Mouse (Mus musculus): ENCODE measurements around the gene Lrrc8c.
A peak's percentile ranks its signal among the peaks of the same experiment; 100 is the strongest.
"Not testable (repeated sequence)": the region's sequence is repeated elsewhere in the genome, so short reads cannot be mapped to it uniquely, and the experiment has no call there.

Lrrc8c gene

DNA sequence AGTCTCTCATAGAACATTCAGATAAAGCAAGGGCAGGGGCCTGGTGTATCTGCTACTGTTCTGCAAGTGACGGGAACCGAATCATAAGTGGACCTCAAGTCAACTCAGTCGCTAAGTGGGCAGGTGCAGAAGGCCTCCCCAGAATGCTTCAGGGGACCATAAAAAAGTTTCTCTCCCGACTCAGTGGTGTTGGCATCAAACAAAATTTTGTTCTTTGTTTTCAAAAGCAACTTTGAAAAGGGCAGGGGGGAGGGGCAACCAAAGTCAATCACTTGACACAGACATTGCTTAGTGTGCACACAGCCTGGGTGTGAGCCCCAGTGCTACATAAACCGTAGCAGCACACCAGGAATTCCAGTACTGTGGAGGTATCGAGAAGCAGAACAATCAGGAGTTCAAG is 116.4 kb downstream of the Lrrc8c start:
- DNase-seq (ENCODE audit: low read depth, low spot score): no peak

DNA sequence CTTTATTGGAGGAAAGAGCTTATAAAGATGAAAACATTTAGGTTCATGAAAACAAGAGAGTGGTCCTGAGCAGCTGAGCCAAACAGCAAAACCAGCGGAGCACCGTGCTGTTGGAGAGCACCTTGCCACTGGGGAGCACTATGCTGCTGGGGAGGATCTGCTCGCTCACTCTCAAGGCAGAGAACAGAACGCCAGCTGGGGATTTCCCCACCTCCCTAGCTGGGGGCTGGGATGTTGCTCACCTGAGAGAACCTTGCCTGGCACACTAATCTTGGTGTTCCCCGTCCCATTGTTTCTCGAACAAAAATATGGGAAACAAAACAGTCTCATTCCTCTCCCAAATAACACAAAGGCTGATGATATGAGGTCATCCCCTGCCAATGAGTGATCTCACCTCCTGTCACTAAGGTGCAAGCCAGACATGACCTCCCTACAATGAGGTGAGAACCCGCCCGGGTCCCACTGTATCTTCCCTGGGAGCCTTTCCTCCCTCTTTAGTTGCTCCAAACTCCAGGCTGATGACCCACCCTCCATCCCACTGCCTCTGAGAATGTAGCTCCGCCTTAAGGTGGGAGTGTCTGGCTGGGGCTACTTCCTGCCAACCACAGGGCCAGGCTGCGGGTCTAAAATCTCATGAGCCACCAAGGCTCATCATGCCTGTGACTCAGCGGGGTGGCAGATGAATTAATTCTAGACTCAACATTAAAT is 117.5 kb downstream of the Lrrc8c start:
- no peak for DNase-seq (ENCODE audit: low read depth, low spot score)

DNA sequence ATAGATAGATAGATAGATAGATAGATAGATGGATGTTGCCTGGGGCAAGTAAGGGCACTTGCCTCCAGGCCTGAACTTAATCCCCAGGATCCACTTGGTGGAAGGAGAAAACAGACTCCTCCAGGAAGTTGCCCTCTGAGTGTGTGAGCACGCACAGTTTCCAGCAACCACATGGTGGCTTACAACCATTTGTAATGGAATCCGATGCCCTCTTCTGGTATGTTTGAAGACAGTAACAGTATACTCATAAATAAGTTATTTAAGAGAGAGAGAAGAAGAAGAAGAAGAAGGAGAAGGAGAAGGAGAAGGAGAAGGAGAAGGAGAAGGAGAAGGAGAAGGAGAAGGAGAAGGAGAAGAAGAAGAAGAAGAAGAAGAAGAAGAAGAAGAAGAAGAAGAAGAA is 119.1 kb downstream of the Lrrc8c start:
- DNase-seq (ENCODE audit: low read depth, low spot score): not testable (repeated sequence)

GRCm38 (mm10) chr5:105638916-105639315 is 119.7 kb downstream of the Lrrc8c start:
- DNase-seq (ENCODE audit: low read depth, low spot score): no peak

GRCm38 (mm10) chr5:105639363-105639762 is 120.2 kb downstream of the Lrrc8c start:
- no peak for DNase-seq (ENCODE audit: low read depth, low spot score)

- DNase-seq (ENCODE audit: low read depth, low spot score): no peak
Measured at GRCm38 (mm10) chr5:105642517-105642916, 123.3 kb downstream of the Lrrc8c start.

- no peak for DNase-seq (ENCODE audit: low read depth, low spot score)
Measured at GRCm38 (mm10) chr5:105643276-105643675, 124.1 kb downstream of the Lrrc8c start.

- no peak for DNase-seq (ENCODE audit: low read depth, low spot score)
Measured at GRCm38 (mm10) chr5:105644195-105644594, 125.0 kb downstream of the Lrrc8c start.

- DNase-seq (ENCODE audit: low read depth, low spot score): no peak
Measured at GRCm38 (mm10) chr5:105647094-105647493, 127.9 kb downstream of the Lrrc8c start.

GRCm38 (mm10) chr5:105648648-105649287 is 129.6 kb downstream of the Lrrc8c start:
- DNase-seq (ENCODE audit: low read depth, low spot score): no peak

GRCm38 (mm10) chr5:105649514-105650001 is 130.4 kb downstream of the Lrrc8c start:
- no peak for DNase-seq (ENCODE audit: low read depth, low spot score)

DNA sequence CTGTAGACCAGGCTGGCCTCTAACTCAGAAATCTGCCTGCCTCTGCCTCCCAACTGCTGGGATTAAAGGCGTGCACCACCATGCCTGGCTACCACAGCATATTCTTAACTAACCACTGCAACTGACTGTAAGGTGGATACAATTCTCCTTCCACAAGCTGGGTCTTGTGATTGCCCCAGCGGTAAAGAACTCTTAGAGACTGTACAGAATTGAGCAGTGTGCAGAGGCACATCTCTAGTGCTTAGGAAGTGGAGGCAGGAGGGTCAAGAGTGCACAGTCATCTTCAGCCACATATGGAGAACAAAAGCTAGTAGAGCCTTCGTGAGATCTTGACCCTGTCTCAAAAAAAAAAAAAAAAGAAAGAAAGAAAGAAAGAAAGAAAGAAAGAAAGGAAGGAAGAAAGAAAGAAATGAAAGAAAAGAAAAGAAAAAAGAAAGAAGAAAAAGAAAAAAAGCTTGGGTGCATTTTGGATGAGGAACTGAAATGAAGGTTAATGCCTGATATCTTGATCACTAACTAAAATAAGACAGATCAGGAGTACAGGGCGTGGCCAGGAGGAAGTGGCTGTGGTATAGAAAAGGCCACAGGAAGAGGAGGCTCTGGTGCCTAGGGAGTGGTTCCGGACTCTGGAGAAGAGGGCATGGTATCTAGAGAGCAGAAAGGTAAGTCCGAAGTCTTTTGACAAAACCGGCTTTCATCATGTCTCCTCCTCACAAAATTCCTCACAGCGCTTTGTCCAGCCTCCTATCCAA is 131.7 kb downstream of the Lrrc8c start:
- no peak for DNase-seq (ENCODE audit: low read depth, low spot score)

- DNase-seq (ENCODE audit: low read depth, low spot score): no peak
Measured at GRCm38 (mm10) chr5:105651561-105651991, 132.4 kb downstream of the Lrrc8c start.

DNA sequence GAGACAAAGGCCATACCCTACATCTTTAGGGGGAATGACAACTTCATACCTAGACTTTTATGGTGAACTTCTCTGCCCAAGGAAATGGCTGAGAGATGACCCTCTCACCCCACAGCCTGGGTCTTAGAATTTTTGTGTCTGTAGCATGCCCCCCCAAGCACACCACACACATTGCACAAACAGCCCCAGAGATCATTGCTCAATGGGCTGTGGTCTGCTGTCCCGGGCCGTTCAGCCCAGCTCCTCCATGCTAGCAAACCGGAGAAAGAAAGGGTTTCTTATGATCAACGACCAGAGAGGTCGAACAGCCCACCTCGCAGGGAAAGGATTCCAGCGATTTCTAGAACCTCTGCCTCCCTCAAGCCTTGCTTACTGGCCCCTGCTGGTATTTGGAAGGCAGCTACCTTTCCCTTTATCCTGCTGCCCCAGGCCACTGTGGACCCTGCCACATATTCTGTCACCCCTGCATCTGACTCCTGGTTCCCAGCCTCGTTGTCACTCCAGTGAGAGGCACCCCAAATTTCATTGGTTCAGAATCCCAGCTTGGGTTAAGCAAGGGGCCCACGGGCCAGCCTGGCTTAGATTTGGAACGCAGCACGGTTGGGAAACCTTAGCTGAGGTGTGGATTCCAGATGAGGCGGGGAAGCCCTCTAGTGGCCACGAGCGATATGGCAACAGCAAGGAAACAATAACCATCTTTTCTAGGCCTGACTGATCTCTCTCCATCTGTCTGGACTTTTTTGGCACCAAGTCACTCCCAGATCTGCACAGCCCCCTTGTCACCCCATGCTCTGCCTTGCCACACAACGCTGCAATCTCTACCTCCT is 135.3 kb downstream of the Lrrc8c start:
- DNase-seq (ENCODE audit: low read depth, low spot score): peak; percentile 45

DNA sequence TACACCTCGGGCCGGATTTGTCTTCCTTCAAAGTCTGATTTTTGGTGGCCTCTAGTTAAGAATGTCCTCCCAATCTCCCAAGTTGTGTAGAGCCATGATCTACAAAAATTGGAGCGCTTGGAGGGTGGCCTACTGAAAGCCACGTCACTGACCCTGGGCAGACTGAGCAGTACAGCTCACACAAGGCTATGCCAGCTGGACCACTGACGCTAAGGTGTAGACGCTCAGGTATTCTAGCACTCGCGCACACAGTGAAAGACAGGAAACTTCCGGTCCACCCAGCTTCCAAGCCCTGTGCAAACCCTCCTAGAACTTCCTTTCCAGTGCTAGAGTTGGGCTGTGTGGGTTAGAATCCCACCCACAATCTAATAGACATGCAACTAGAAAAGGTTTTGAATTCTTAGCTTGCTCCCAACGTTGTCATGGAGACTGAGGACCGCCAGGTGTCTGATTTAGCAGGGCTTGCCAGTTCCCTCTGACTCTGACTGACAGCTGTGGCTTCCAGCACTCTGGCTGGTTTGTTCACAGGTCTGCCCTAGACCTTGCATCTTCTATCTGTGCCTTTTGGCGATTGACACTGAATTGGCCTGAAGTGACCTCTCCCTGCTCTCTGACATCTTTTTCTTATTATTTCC is 136.0 kb downstream of the Lrrc8c start:
- DNase-seq (ENCODE audit: low read depth, low spot score): no peak

GRCm38 (mm10) chr5:105661894-105662293 is 142.7 kb downstream of the Lrrc8c start:
- DNase-seq (ENCODE audit: low read depth, low spot score): no peak

All from c-Kit-negative CD71-positive TER-119-positive erythroid progenitor cells, embryonic 14.5 days (primary cell).